Mouse (Mus musculus) brain, embryonic 18.5 days (tissue): ENCODE results near the gene Specc1l.
"Not testable (repeated sequence)": the region's sequence is repeated elsewhere in the genome, so short reads cannot be mapped to it uniquely, and the experiment has no call there.

Source experiments
- DNase-seq: peaks from one replicate; pipeline ENCODE4 v3.0.0-alpha.2; 2012; ENCODE audit warnings: low read depth, low spot score

Specc1l gene

GRCm38 (mm10) chr10:75282648-75283047 is 70.8 kb downstream of the Specc1l start:
- DNase-seq: no peak

GRCm38 (mm10) chr10:75283821-75284220 is 71.9 kb downstream of the Specc1l start:
- DNase-seq: no peak

- DNase-seq: no peak
Measured at GRCm38 (mm10) chr10:75288579-75288978, 76.7 kb downstream of the Specc1l start.

GRCm38 (mm10) chr10:75289392-75289791 is 77.5 kb downstream of the Specc1l start:
- no peak for DNase-seq

GRCm38 (mm10) chr10:75290650-75291049 is 78.8 kb downstream of the Specc1l start:
- no peak for DNase-seq

- DNase-seq: no peak
Measured at GRCm38 (mm10) chr10:75291338-75291737, 79.5 kb downstream of the Specc1l start.

- DNase-seq: not testable (repeated sequence)
Measured at GRCm38 (mm10) chr10:75292206-75292605, 80.3 kb downstream of the Specc1l start.

- no peak for DNase-seq
Measured at GRCm38 (mm10) chr10:75293288-75293687, 81.4 kb downstream of the Specc1l start.

- DNase-seq: no peak
Measured at GRCm38 (mm10) chr10:75294362-75294761, 82.5 kb downstream of the Specc1l start.

GRCm38 (mm10) chr10:75294926-75295325 is 83.1 kb downstream of the Specc1l start:
- DNase-seq: no peak

- DNase-seq: no peak
Measured at GRCm38 (mm10) chr10:75298608-75299007, 86.7 kb downstream of the Specc1l start.

GRCm38 (mm10) chr10:75299785-75300418 is 88.0 kb downstream of the Specc1l start:
- DNase-seq: no peak

- no peak for DNase-seq
Measured at GRCm38 (mm10) chr10:75301195-75301806, 89.4 kb downstream of the Specc1l start.

- DNase-seq: no peak
Measured at GRCm38 (mm10) chr10:75301937-75302336, 90.1 kb downstream of the Specc1l start.

GRCm38 (mm10) chr10:75302536-75302935 is 90.7 kb downstream of the Specc1l start:
- no peak for DNase-seq

GRCm38 (mm10) chr10:75303324-75304048 is 91.6 kb downstream of the Specc1l start:
- peak; percentile 39 for DNase-seq

- no peak for DNase-seq
Measured at GRCm38 (mm10) chr10:75304049-75304405, 92.2 kb downstream of the Specc1l start.

- DNase-seq: no peak
Measured at GRCm38 (mm10) chr10:75304413-75304812, 92.5 kb downstream of the Specc1l start.

- no peak for DNase-seq
Measured at GRCm38 (mm10) chr10:75307130-75307529, 95.3 kb downstream of the Specc1l start.

- DNase-seq: no peak
Measured at GRCm38 (mm10) chr10:75312361-75312760, 100.5 kb downstream of the Specc1l start.

- no peak for DNase-seq
Measured at GRCm38 (mm10) chr10:75314190-75314980, 102.5 kb downstream of the Specc1l start.

- DNase-seq: no peak
Measured at GRCm38 (mm10) chr10:75315756-75316155, 103.9 kb downstream of the Specc1l start.
